Mouse (Mus musculus): Measurements from ENCODE around the gene Gys2.

The Gys2 gene

DNA sequence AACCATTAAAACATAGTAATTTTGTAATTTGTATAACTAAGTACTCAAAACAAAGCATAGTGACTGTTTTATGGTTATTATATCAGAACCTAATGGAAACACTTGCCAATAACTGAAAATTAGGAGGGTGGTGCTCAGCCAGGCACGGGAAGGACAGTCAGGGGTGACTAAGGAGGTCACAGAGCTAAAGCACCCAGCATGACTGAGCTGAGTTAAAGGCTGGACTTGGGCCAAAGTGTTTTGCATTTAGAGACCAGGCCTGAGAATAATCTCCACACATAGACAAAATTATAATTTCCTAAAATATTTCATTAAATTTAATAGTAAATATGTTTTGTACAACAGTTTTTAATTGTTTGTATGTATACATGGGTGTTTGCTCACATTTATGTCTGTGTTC is 95.8 kb downstream of the Gys2 start:
- no peak for DNase-seq (ENCODE audit: low spot score in 2 of 2)
